Mouse (Mus musculus): ENCODE results near the gene Med25. TPM values are rescaled to one million over a fixed set of nuclear protein-coding genes. Genes with fewer than 3 reads are reported as not detected.

The Med25 gene
- polyA plus RNA-seq, 1 experiment from 2014 or later: 62.5 TPM

DNA sequence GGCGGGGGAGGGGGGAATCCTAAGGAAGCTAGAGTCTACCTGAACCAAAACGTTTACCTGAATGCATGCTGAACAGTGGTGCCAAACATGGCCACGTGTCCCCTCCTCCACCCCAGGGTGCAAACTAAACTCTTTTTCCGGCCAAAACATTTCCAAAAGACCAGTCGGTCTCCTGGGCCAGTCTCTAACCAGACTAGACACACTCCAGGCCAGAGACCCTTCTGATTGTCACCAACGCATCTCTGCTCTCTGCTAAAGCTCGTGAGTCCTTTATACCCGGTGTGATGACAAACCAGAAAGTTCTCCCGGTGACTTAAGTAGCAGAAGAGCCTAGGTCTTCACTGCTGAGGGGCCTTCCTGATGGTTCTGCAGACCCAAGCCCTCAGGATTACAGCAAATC, 24.7 kb downstream of the Med25 start:
- Histone ChIP-seq H3K4me1 (ENCODE audit: insufficient read depth, low read depth, low read length) (peaks cover 33% of the 10 kb centered on the region), H3K9ac (replicated peaks; ENCODE audit: low read depth) (peak overlapping the region; percentile 98), H3K9me3 (ENCODE audit: low read length) (no peaks in the 10 kb centered on the region), H3K4me3 (ENCODE audit: low read depth, low read length) (peak overlapping the region; percentile 99), H3K27ac (ENCODE audit: low read length) (peak overlapping the region; percentile 100), H3K27me3 (replicated peaks; ENCODE audit: insufficient read depth, low read length) (no peaks in the 10 kb centered on the region), H3K4me2 (replicated peaks; ENCODE audit: low read depth, low read length) (peak overlapping the region; percentile 69), H3K36me3 (ENCODE audit: insufficient read depth, low read length) (peaks cover 17% of the 10 kb centered on the region)
- ATAC-seq: no peak
- WGBS: 38% methylated on average over 9 of the region's 9 CpGs
- no peak for TF ChIP-seq EP300 (IDR thresholded peaks at IDR 0.05)
- no peak for TF ChIP-seq CTCF (IDR thresholded peaks at IDR 0.05)
- DNase-seq (ENCODE audit: low spot score): peak; percentile 16

DNA sequence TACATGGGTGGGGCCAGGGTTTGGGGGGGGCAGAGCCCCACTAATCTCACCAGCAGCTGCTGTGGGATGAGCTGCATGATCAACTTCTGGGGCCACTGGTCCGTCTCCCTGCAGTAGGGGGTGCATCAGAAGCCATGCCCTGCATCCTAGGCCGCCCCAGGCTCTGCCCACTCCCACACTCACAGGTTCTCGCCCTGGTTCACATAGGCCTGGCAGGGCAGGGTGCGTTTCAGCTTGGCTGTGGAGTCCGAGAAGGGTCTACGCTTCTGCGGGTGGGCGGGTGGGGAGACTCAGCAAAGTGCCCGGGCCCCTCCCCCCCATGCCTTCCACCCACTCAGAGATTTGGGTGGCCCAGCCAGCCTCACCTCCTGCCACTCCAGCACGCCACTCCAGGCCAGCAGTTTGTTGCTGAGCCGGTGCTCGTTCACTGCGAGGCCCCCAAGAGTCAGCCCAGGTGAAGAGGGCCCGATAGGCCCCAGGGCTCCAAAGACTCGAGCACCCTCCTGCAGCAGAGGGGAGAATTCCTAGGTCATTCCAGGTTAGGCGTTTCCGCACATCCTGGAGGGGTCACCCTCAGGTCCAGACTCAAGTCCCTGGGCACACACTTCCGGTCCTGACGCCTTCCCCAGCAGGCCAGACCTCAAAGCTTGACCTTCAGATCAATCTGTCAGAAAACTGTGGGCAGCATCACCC, 25.4 kb downstream of the Med25 start:
- ATAC-seq: no peak
- 40% methylated on average over 18 of the region's 19 CpGs for WGBS
- no peak for TF ChIP-seq EP300 (IDR thresholded peaks at IDR 0.05)
- no peak for TF ChIP-seq CTCF (IDR thresholded peaks at IDR 0.05)
- H3K27me3 ChIP-seq (replicated peaks; ENCODE audit: insufficient read depth, low read length): no peaks in the 10 kb centered on the region
- no peak overlapping the region for H3K9ac ChIP-seq (replicated peaks; ENCODE audit: low read depth)
- peaks cover 33% of the 10 kb centered on the region for H3K4me1 ChIP-seq (ENCODE audit: insufficient read depth, low read depth, low read length)
- H3K9me3 ChIP-seq (ENCODE audit: low read length): no peaks in the 10 kb centered on the region
- no peak for DNase-seq (ENCODE audit: low spot score)
- H3K36me3 ChIP-seq (ENCODE audit: insufficient read depth, low read length): peaks cover 22% of the 10 kb centered on the region
- H3K27ac ChIP-seq (ENCODE audit: low read length): peak overlapping the region; percentile 100
- peak overlapping the region; percentile 69 for H3K4me2 ChIP-seq (replicated peaks; ENCODE audit: low read depth, low read length)
- peak overlapping the region; percentile 99; the same call in 1 of the 2 replicates for H3K4me3 ChIP-seq (ENCODE audit: low read depth, low read length)

DNA sequence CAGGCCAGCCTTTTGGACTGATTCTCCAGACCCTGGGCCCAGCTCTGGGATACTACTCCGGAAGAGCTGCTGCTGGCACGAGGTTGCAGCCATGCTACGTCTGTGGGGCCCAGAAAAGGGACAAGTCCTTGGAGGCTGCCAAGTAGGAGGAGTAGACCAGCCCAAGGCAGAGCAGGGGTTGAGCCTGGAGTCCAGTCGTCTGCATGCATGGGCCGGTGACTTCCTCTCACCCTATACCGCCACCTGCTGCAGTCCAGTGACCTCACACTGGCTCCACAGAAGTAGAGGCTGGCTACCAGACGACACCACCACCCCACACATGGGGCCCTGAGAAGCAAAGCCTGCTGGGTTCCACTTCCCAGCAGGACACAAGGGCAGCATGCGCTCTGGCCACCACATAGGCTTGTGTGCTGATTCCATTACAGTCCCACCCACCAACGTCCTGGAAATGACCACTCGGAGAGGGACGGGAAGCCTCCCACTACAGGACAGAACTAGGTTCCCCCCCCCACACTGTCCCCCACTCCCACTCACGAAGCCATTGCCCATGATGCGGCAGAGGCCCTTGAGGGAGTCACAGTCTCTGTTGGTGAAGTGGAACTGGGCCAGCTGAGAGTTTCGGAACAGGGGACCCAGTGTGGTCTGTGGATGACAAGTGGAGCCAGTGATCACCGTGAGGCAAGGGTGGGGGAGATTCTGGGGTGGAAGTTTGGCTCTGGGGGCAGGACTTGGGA, 26.1 kb downstream of the Med25 start:
- peak; percentile 15 for ATAC-seq
- peaks cover 33% of the 10 kb centered on the region for H3K4me1 ChIP-seq (ENCODE audit: insufficient read depth, low read depth, low read length)

DNA sequence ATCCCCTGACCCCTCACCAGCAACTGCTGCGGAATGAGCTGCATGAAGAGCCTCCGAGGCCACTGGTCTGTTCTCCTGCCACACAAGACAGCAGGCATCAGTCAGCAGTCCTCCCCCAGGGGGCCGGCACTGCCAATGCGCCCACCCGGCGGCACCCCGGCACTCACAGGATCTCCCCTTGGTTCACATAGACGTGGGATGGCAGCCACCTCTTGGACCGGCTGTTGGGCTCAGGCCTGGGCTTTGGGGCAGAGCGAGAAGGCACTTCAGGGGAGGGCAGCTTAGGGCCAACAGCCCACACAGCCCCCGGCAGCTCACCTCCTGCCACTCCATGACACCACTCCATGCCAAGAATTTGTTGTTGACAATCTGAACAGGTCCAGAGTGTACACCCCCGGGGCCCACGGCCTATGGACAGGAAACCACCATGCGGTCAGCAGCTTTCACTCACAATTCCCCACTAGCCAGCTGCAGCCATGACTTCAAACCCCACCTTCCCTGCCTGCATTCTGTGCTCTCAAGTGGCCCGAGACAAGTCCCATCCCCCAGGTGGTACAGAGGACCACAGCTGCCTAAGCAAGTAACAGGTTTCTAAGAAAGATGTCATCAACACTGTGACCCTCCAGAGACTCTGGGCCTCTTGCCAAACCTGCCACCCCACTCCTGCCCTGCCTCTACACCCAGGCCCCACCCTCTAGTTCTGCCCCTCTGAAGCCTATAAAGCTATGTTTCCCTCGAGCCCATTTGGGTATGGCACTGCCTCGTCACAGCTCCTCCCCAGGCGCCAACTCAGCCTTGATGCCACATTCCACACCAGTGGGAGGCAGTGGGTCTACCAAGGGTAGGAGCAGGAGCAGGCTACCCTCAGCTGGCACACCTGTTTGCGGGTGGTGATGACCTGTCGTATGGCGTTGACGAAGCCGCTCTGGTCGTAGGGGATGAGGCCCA, 27.6 kb downstream of the Med25 start:
- WGBS: 61% methylated on average over 24 of the region's 24 CpGs
- DNase-seq (ENCODE audit: low spot score) (peak; percentile 72), ATAC-seq (no peak; the same call in 1 of the 2 replicates)
- Histone ChIP-seq H3K9me3 (ENCODE audit: low read length) (no peaks in the 10 kb centered on the region), H3K27ac (ENCODE audit: low read length) (peak overlapping the region; percentile 100), H3K36me3 (ENCODE audit: insufficient read depth, low read length) (peaks cover 25% of the 10 kb centered on the region), H3K27me3 (replicated peaks; ENCODE audit: insufficient read depth, low read length) (no peaks in the 10 kb centered on the region), H3K9ac (replicated peaks; ENCODE audit: low read depth) (no peak overlapping the region), H3K4me2 (replicated peaks; ENCODE audit: low read depth, low read length) (no peak overlapping the region), H3K4me1 (ENCODE audit: insufficient read depth, low read depth, low read length) (peaks cover 27% of the 10 kb centered on the region), H3K4me3 (ENCODE audit: low read depth, low read length) (no peak overlapping the region)
- TF ChIP-seq EP300 (IDR thresholded peaks at IDR 0.05) (no peak), CTCF (IDR thresholded peaks at IDR 0.05) (no peak)

More for the DNA sequence above, 26.1 kb downstream of the Med25 start:
- WGBS: 31% methylated on average over 15 of the region's 15 CpGs
- Histone ChIP-seq H3K36me3 (ENCODE audit: insufficient read depth, low read length) (peaks cover 25% of the 10 kb centered on the region), H3K4me3 (ENCODE audit: low read depth, low read length) (no peak overlapping the region), H3K27ac (ENCODE audit: low read length) (peak overlapping the region; percentile 100), H3K4me2 (replicated peaks; ENCODE audit: low read depth, low read length) (peak overlapping the region; percentile 69), H3K9me3 (ENCODE audit: low read length) (no peaks in the 10 kb centered on the region), H3K27me3 (replicated peaks; ENCODE audit: insufficient read depth, low read length) (no peaks in the 10 kb centered on the region), H3K9ac (replicated peaks; ENCODE audit: low read depth) (peak overlapping the region; percentile 34; the same call in 1 of the 2 replicates)
- DNase-seq (ENCODE audit: low spot score): peak; percentile 96
- TF ChIP-seq EP300 (IDR thresholded peaks at IDR 0.05) (no peak), CTCF (IDR thresholded peaks at IDR 0.05) (peak; percentile 59)

DNA sequence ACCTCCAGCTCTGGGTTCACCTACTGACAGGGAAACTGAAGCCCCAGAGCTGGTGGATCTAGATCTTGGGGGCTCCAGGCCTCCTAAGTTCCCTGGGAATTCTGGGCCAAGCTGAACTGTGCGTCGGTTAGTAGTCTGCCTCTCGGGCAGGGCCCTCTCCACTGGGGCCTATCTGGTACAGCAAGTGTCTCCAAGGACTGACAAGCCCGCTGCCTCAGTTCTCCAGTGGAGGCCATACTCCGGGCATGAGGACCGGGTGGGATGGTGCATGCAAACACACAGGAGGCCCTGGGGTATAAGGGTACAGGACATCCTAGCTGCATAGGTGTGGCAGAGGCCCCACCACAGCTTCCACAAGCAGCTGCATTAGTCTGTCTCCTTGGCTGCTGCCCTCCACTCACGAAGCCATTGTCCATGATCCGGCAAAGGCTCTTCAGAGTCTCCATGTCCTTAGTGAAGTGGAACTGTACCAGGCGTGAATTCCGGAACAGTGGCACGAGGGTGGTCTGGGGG, 28.5 kb downstream of the Med25 start:
- TF ChIP-seq CTCF (IDR thresholded peaks at IDR 0.05): no peak
- no peak for TF ChIP-seq EP300 (IDR thresholded peaks at IDR 0.05)
- ATAC-seq (no peak), DNase-seq (ENCODE audit: low spot score) (no peak)
- no peak overlapping the region for H3K4me3 ChIP-seq (ENCODE audit: low read depth, low read length)
- H3K4me1 ChIP-seq (ENCODE audit: insufficient read depth, low read depth, low read length): peaks cover 27% of the 10 kb centered on the region
- WGBS: 76% methylated on average over 11 of the region's 11 CpGs
- H3K27me3 ChIP-seq (replicated peaks; ENCODE audit: insufficient read depth, low read length): no peaks in the 10 kb centered on the region
- peaks cover 25% of the 10 kb centered on the region for H3K36me3 ChIP-seq (ENCODE audit: insufficient read depth, low read length)
- no peak overlapping the region for H3K4me2 ChIP-seq (replicated peaks; ENCODE audit: low read depth, low read length)
- peak overlapping the region; percentile 43 for H3K27ac ChIP-seq (ENCODE audit: low read length)
- no peaks in the 10 kb centered on the region for H3K9me3 ChIP-seq (ENCODE audit: low read length)
- H3K9ac ChIP-seq (replicated peaks; ENCODE audit: low read depth): no peak overlapping the region

All from lung, postnatal 0 days (tissue).